Mouse (Mus musculus): Measurements from ENCODE around the gene Mrps18a. TPM values are rescaled to one million over a fixed set of nuclear protein-coding genes. Genes with fewer than 3 reads are reported as not detected.

Mrps18a gene
- polyA plus RNA-seq, 1 experiment = not detected

- H3K27ac ChIP-seq (ENCODE audit: insufficient read depth, low read depth, low read length) = no peak within 1 kb of the TSS; the same call in 1 of the 2 replicates
- H3K4me3 ChIP-seq (ENCODE audit: insufficient read depth, low read depth, low read length) = peak within 1 kb of the TSS; percentile 88
- TF ChIP-seq CTCF (IDR thresholded peaks at IDR 0.05; ENCODE audit: insufficient read depth, low read depth, low read length) (no peak), POLR2A (IDR thresholded peaks at IDR 0.05; ENCODE audit: insufficient read depth, low read depth, low read length) (peak; percentile 66)
- 6% methylated on average over 33 of the region's 33 CpGs for WGBS
- H3K4me1 ChIP-seq (ENCODE audit: control insufficient read depth, insufficient read depth, low read length) = 0 out of 2 replicates have a peak, but pooled peaks cover 2% of the 10 kb centered on the region
These were observed 42.3 kb downstream of the Mrps18a start, which contains the start of gene Mad2l1bp for GRCm38 (mm10) chr17:46152847-46153782. Gene Mad2l1bp (minus strand): TSS chr17:46153553.

GRCm38 (mm10) chr17:46154336-46154735 lies 43.5 kb downstream of the Mrps18a start:
- no peak for TF ChIP-seq CTCF (IDR thresholded peaks at IDR 0.05; ENCODE audit: insufficient read depth, low read depth, low read length)
- TF ChIP-seq POLR2A (IDR thresholded peaks at IDR 0.05; ENCODE audit: insufficient read depth, low read depth, low read length) = no peak
- no peak overlapping the region for H3K4me3 ChIP-seq (ENCODE audit: insufficient read depth, low read depth, low read length)
- H3K4me1 ChIP-seq (ENCODE audit: control insufficient read depth, insufficient read depth, low read length) = 0 out of 2 replicates have a peak, but pooled peaks cover 2% of the 10 kb centered on the region
- WGBS = 98% methylated on average over 3 of the region's 3 CpGs
- no peak overlapping the region for H3K27ac ChIP-seq (ENCODE audit: insufficient read depth, low read depth, low read length)

GRCm38 (mm10) chr17:46156680-46157079 lies 45.9 kb downstream of the Mrps18a start:
- no peak overlapping the region for H3K4me3 ChIP-seq (ENCODE audit: insufficient read depth, low read depth, low read length)
- no peak overlapping the region for H3K27ac ChIP-seq (ENCODE audit: insufficient read depth, low read depth, low read length)
- TF ChIP-seq CTCF (IDR thresholded peaks at IDR 0.05; ENCODE audit: insufficient read depth, low read depth, low read length) (no peak), POLR2A (IDR thresholded peaks at IDR 0.05; ENCODE audit: insufficient read depth, low read depth, low read length) (no peak)
- H3K4me1 ChIP-seq (ENCODE audit: control insufficient read depth, insufficient read depth, low read length) = peaks cover 3% of the 10 kb centered on the region
- 88% methylated on average over 5 of the region's 5 CpGs for WGBS

- WGBS = 84% methylated on average over 8 of the region's 8 CpGs
- Histone ChIP-seq H3K27ac (ENCODE audit: insufficient read depth, low read depth, low read length) (no peak overlapping the region), H3K4me3 (ENCODE audit: insufficient read depth, low read depth, low read length) (no peak overlapping the region), H3K4me1 (ENCODE audit: control insufficient read depth, insufficient read depth, low read length) (peaks cover 6% of the 10 kb centered on the region)
- TF ChIP-seq CTCF (IDR thresholded peaks at IDR 0.05; ENCODE audit: insufficient read depth, low read depth, low read length) = no peak
- TF ChIP-seq POLR2A (IDR thresholded peaks at IDR 0.05; ENCODE audit: insufficient read depth, low read depth, low read length) = no peak
These were observed 46.3 kb downstream of the Mrps18a start for GRCm38 (mm10) chr17:46157131-46157530.

GRCm38 (mm10) chr17:46159236-46159635 lies 48.5 kb downstream of the Mrps18a start:
- no peak overlapping the region for H3K27ac ChIP-seq (ENCODE audit: insufficient read depth, low read depth, low read length)
- H3K4me3 ChIP-seq (ENCODE audit: insufficient read depth, low read depth, low read length) = no peak overlapping the region
- H3K4me1 ChIP-seq (ENCODE audit: control insufficient read depth, insufficient read depth, low read length) = peaks cover 12% of the 10 kb centered on the region
- TF ChIP-seq POLR2A (IDR thresholded peaks at IDR 0.05; ENCODE audit: insufficient read depth, low read depth, low read length) (no peak), CTCF (IDR thresholded peaks at IDR 0.05; ENCODE audit: insufficient read depth, low read depth, low read length) (no peak)
- WGBS = 57% methylated on average over 2 of the region's 2 CpGs

GRCm38 (mm10) chr17:46160090-46160662 lies 49.4 kb downstream of the Mrps18a start:
- TF ChIP-seq POLR2A (IDR thresholded peaks at IDR 0.05; ENCODE audit: insufficient read depth, low read depth, low read length) (no peak), CTCF (IDR thresholded peaks at IDR 0.05; ENCODE audit: insufficient read depth, low read depth, low read length) (peak; percentile 19; the same call in 1 of the 2 replicates)
- peak overlapping the region; percentile 55 for H3K4me3 ChIP-seq (ENCODE audit: insufficient read depth, low read depth, low read length)
- under 1% methylated on average over 16 of the region's 16 CpGs for WGBS
- H3K4me1 ChIP-seq (ENCODE audit: control insufficient read depth, insufficient read depth, low read length) = peaks cover 12% of the 10 kb centered on the region
- H3K27ac ChIP-seq (ENCODE audit: insufficient read depth, low read depth, low read length) = peak overlapping the region; percentile 74

- Histone ChIP-seq H3K4me1 (ENCODE audit: control insufficient read depth, insufficient read depth, low read length) (peaks cover 12% of the 10 kb centered on the region), H3K4me3 (ENCODE audit: insufficient read depth, low read depth, low read length) (peak within 1 kb of the TSS; percentile 74), H3K27ac (ENCODE audit: insufficient read depth, low read depth, low read length) (peak within 1 kb of the TSS; percentile 74)
- no peak for TF ChIP-seq POLR2A (IDR thresholded peaks at IDR 0.05; ENCODE audit: insufficient read depth, low read depth, low read length)
- TF ChIP-seq CTCF (IDR thresholded peaks at IDR 0.05; ENCODE audit: insufficient read depth, low read depth, low read length) = no peak
- 0% methylated on average over 23 of the region's 23 CpGs for WGBS
These were observed 49.9 kb downstream of the Mrps18a start, which contains the start of gene Gtpbp2 for GRCm38 (mm10) chr17:46160686-46161085. Gene Gtpbp2 (plus strand): TSS chr17:46161032.

- no peak for TF ChIP-seq POLR2A (IDR thresholded peaks at IDR 0.05; ENCODE audit: insufficient read depth, low read depth, low read length)
- TF ChIP-seq CTCF (IDR thresholded peaks at IDR 0.05; ENCODE audit: insufficient read depth, low read depth, low read length) = no peak
- WGBS = 0% methylated on average over 19 of the region's 19 CpGs
- peaks cover 12% of the 10 kb centered on the region for H3K4me1 ChIP-seq (ENCODE audit: control insufficient read depth, insufficient read depth, low read length)
- no peak overlapping the region for H3K27ac ChIP-seq (ENCODE audit: insufficient read depth, low read depth, low read length)
- peak overlapping the region; percentile 74 for H3K4me3 ChIP-seq (ENCODE audit: insufficient read depth, low read depth, low read length)
These were observed 50.4 kb downstream of the Mrps18a start for GRCm38 (mm10) chr17:46161179-46161578.

- WGBS = 47% methylated on average over 9 of the region's 9 CpGs
- Histone ChIP-seq H3K4me1 (ENCODE audit: control insufficient read depth, insufficient read depth, low read length) (peaks cover 12% of the 10 kb centered on the region), H3K4me3 (ENCODE audit: insufficient read depth, low read depth, low read length) (peak overlapping the region; percentile 74), H3K27ac (ENCODE audit: insufficient read depth, low read depth, low read length) (no peak overlapping the region)
- TF ChIP-seq CTCF (IDR thresholded peaks at IDR 0.05; ENCODE audit: insufficient read depth, low read depth, low read length) (no peak), POLR2A (IDR thresholded peaks at IDR 0.05; ENCODE audit: insufficient read depth, low read depth, low read length) (no peak)
These were observed 50.9 kb downstream of the Mrps18a start for GRCm38 (mm10) chr17:46161710-46162109.
